Mouse (Mus musculus): ENCODE measurements at regions not wholly inside any gene's neighbourhood (a gene's known extent, or its start where the extent isn't known, plus 50 kb on each side); places are given as distances from the start of the nearest gene placed in this dataset.

DNA sequence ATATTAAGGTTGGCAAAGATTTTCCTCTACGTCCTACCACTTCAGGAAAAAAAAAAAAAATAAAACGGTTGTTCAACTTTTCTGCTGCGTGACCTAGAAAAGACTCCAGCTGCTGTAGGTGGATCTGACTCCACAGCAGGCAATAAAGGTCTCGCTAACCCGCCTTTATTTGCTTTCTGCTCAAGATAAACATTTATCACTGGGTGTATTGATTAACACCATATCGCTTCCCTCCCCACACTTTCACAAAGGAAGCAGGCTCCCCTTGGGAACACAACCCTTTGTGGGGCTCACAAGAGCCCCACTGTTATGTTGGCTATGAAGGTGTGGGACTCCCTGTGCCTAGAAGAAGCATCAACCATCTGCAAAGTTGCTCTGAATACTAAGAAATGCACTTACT, 85.1 kb downstream of the Foxa2 start:
- 28% methylated on average over 6 of the region's 6 CpGs for WGBS
- H3K9ac ChIP-seq: no peak overlapping the region
- peak; percentile 85 for ATAC-seq
- H3K27ac ChIP-seq: no peak overlapping the region
- H3K36me3 ChIP-seq: no peaks in the 10 kb centered on the region
- no peak overlapping the region for H3K4me2 ChIP-seq (replicated peaks)
- H3K4me1 ChIP-seq (replicated peaks): no peaks in the 10 kb centered on the region
- no peak overlapping the region for H3K4me3 ChIP-seq (replicated peaks)
- H3K9me3 ChIP-seq: no peaks in the 10 kb centered on the region
- H3K27me3 ChIP-seq (replicated peaks): peaks cover 3% of the 10 kb centered on the region; the same call in 1 of the 2 replicates

DNA sequence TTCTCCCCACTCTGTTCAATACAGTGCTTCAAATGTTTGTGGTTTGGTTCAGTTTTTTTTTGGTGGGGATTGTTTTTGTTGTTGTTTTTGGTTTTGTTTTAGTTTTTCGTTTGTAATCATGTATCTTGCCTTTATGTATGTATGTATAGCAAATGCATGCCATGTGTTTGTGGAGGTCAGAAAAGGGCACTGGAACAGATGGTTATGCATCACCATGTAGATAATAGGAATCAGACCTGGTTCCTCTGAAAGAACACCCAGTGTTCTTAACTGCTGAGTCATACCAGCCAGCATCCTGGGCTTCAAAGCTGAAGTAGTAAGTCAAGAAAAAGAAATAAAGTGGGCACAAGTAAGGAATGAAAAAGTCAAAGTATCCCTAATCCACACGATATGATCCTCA, 92.6 kb downstream of the Foxa2 start:
- WGBS: 65% methylated on average over 2 of the region's 2 CpGs
- no peaks in the 10 kb centered on the region for H3K4me1 ChIP-seq (replicated peaks)

DNA sequence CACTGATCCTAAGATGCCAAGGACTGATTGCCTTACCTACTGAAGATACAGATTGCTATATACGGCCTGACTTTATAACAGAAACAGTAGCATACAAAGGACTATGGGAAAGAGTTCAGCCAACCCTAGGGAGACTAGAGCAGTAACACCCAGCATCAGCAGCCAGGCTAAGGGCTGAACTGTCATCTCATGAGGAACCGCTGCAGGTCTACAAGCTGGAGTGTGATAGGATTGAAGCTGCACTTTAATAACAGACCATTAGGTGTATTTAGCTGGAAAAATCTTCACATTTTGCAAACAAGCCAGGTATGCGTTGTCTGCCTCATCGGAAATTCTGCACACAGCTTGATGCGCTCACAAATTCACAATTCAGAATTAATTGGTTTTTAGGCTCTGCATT, 95.5 kb downstream of the Foxa2 start:
- Histone ChIP-seq H3K9me3 (no peaks in the 10 kb centered on the region), H3K27me3 (replicated peaks) (no peaks in the 10 kb centered on the region), H3K9ac (no peak overlapping the region), H3K4me1 (replicated peaks) (no peaks in the 10 kb centered on the region), H3K4me2 (replicated peaks) (no peak overlapping the region), H3K27ac (no peak overlapping the region), H3K36me3 (no peaks in the 10 kb centered on the region), H3K4me3 (replicated peaks) (no peak overlapping the region)
- 89% methylated on average over 5 of the region's 5 CpGs for WGBS
- no peak for ATAC-seq

More for the DNA sequence above, 92.6 kb downstream of the Foxa2 start:
- no peak for ATAC-seq
- Histone ChIP-seq H3K27me3 (replicated peaks) (no peaks in the 10 kb centered on the region), H3K36me3 (no peaks in the 10 kb centered on the region), H3K4me3 (replicated peaks) (no peak overlapping the region), H3K9me3 (no peaks in the 10 kb centered on the region), H3K4me2 (replicated peaks) (no peak overlapping the region), H3K27ac (no peak overlapping the region), H3K9ac (no peak overlapping the region)

DNA sequence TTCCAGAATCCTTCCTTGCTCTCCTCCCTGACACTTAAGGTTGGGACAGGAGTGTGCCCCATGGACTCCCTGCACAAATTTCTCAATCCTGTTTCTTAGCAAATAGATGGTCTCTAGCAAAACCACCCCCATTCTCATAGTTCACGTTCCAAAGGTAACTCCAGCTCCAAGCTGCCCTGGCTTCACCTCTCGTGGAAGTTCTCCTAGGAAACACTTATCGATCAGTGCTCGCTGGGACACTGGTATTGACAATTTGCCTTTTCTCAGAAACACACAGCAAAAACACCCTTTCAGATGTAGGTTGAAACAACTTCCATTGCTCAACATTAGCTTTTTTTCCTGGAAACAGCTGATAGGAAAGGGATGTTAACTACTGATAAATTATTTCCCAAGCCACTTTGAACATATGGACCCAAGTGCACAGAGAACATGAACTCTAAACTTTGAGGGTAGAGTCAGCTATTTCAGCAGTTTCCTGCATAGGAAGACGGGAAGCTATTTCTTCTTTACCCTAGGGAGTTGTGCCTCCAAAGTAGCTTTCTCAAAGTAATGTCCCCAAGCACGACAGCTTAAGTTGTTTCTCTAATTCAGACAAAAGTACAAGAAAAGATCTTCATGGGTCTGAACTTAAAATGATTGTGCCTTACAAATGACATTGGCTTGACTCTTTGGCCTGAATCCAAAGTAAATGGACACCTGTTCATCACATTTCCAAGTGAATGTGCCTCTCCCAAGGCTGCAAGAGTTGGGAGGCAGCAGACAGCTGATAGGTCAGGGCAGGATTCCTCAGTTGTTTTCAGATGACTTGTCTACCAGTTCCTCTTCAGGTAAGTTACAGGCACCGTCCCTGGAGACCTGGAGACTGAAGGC, 102.4 kb downstream of the Foxa2 start:
- no peak overlapping the region for H3K9ac ChIP-seq
- no peaks in the 10 kb centered on the region for H3K9me3 ChIP-seq
- no peaks in the 10 kb centered on the region for H3K4me1 ChIP-seq (replicated peaks)
- no peaks in the 10 kb centered on the region for H3K36me3 ChIP-seq
- no peaks in the 10 kb centered on the region for H3K27me3 ChIP-seq (replicated peaks)
- no peak overlapping the region for H3K4me3 ChIP-seq (replicated peaks)
- ATAC-seq: no peak
- WGBS: 83% methylated on average over 7 of the region's 7 CpGs
- no peak overlapping the region for H3K4me2 ChIP-seq (replicated peaks)
- H3K27ac ChIP-seq: no peak overlapping the region

DNA sequence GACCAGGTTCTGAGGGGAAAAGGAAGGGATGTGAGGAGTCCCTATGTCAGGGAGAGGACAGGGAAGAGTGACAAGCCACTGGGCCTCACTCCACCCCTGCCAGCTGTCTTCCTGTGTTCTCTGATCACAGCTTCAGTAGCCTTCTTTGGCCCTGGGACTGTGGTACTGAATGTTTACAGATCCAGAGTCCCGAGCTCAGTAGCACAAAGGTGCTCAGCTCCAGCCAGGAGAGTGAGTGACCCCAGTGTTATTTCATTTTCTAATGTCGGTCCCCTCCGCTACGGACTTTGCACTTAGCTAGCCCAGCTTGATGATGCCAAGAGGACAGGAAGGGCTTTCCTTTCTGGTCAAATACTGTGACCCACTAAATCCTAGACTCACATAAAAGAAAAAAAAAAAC, 104.2 kb downstream of the Foxa2 start:
- ATAC-seq: peak; percentile 47; the same call in 1 of the 2 replicates
- 54% methylated on average over 4 of the region's 4 CpGs for WGBS
- Histone ChIP-seq H3K4me3 (replicated peaks) (no peak overlapping the region), H3K27ac (no peak overlapping the region), H3K36me3 (no peaks in the 10 kb centered on the region), H3K9me3 (no peaks in the 10 kb centered on the region), H3K4me2 (replicated peaks) (no peak overlapping the region), H3K9ac (no peak overlapping the region), H3K4me1 (replicated peaks) (no peaks in the 10 kb centered on the region), H3K27me3 (replicated peaks) (no peaks in the 10 kb centered on the region)

DNA sequence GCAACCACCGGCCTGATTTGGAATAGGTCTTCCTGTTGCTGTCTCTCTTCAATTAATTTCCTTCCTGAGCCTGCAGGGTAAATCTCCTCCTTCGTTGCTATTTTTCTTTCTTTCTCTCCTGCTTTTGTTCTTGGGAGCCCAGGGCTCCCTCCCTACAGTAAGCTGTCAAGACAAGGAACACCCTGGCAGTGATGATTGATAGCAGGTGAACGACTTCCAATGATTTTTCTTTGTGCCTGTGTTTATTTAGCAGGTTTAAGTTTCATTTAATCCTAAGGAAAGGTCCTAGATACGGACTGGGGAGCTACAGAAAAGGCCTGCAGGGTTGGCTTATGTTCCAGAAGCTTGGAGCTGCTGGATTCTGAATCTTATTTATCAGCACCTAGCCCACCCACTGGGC, 105.5 kb downstream of the Foxa2 start:
- H3K36me3 ChIP-seq: no peaks in the 10 kb centered on the region
- no peak for ATAC-seq
- no peak overlapping the region for H3K4me2 ChIP-seq (replicated peaks)
- no peak overlapping the region for H3K4me3 ChIP-seq (replicated peaks)
- H3K27ac ChIP-seq: no peak overlapping the region
- H3K9me3 ChIP-seq: no peaks in the 10 kb centered on the region
- H3K4me1 ChIP-seq (replicated peaks): no peaks in the 10 kb centered on the region
- no peak overlapping the region for H3K9ac ChIP-seq
- no peaks in the 10 kb centered on the region for H3K27me3 ChIP-seq (replicated peaks)
- WGBS: 23% methylated on average over 4 of the region's 4 CpGs

DNA sequence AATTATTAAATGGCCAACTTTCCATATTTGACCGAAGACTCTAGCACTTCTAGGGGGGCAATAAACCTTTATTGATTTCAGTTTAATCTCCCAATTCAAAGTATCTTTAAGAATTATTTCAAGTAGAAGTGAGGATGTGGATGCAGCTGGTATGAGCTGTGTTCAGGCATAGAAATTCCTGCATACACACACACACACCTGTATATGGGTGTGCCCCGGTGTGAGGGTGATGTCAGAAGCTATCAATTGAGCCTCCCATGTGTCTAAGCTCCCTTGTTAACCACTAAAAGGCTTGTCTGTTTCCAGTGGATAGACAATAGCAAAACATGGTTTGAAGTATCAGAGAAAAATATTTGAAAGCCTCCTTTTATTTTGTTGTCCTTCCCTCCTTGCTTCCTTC, 114.3 kb downstream of the Foxa2 start:
- Histone ChIP-seq H3K9ac (no peak overlapping the region), H3K27me3 (replicated peaks) (no peaks in the 10 kb centered on the region), H3K4me3 (replicated peaks) (no peak overlapping the region), H3K27ac (no peak overlapping the region), H3K4me1 (replicated peaks) (no peaks in the 10 kb centered on the region), H3K9me3 (no peaks in the 10 kb centered on the region), H3K36me3 (no peaks in the 10 kb centered on the region), H3K4me2 (replicated peaks) (no peak overlapping the region)
- 61% methylated on average over 2 of the region's 2 CpGs for WGBS
- ATAC-seq: no peak

DNA sequence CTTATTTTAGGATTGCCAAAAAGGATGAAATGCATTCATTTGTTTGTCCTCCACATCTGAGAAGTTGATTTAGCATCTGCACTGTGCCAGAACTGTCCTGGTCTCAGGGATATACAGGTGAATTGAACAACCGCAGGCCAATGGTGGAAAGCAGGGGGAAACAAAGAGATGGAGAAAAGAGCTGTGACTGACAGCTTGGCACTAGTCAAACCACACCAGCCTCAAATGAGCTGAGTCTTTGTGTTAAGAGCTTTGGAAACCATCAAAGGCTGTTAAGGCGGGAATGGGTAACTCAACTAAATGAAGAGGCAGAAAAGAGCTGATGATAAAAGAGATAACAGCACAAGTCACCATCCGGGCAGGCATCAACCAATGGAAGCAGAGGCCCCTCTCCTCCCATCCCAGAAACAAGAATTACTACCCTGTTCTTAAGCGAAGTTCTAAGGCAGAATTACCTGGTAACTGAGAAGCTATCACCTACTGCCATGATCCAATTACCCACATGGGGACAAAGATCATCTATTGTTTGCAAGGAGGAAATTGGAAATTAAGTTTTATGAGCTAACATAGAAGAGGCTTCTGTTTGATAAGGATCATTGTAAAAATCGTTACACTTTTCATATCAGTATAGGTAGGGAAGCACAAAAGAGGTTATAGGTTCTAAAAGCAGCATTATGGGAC, 117.6 kb downstream of the Foxa2 start:
- no peaks in the 10 kb centered on the region for H3K27me3 ChIP-seq (replicated peaks)
- no peak overlapping the region for H3K4me2 ChIP-seq (replicated peaks)
- ATAC-seq: peak; percentile 72
- no peak overlapping the region for H3K27ac ChIP-seq
- H3K4me3 ChIP-seq (replicated peaks): no peak overlapping the region
- 60% methylated on average over 5 of the region's 5 CpGs for WGBS
- H3K36me3 ChIP-seq: no peaks in the 10 kb centered on the region
- no peaks in the 10 kb centered on the region for H3K9me3 ChIP-seq
- no peaks in the 10 kb centered on the region for H3K4me1 ChIP-seq (replicated peaks)
- no peak overlapping the region for H3K9ac ChIP-seq

DNA sequence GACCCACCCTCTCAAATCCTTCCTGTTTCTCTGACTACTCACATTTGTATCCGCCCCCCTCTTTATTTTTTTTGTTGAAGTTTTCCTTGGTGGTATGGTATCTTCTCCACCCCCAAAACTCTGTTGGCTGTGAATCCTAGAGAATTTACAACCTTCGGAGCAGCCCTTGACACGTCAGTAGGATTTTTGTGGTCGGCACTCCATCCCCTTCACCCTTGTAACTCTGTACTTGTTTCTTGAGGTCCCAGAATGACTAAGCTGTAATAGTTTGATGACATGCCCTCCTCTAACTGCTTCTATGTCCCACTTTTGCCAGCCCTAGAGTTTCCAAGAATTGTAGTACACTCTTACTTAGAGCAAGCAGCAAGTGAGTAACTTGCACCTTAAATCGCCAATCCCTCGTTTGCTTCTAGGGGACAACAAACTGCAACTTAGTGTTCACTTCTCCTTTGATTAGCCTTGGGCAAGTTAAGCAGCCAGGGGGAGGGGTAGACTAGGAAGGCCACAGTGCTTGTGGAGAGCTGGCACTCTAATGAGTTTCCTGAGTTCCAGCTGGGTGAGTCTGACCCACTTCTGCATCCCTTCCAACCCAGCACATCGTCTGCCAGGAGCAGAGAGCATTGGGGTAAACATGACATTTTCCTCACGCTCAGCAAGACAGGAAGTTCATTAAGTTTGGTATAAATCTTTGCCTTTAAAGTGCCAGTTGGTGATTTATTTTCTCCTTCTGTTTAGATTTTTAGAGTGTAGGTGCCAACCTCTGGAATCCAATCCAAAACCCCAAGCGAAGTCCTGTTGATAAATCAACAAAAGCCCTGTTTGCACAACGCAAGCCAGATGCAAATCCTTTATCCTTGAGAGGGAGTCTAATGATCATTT, 118.7 kb downstream of the Foxa2 start:
- Histone ChIP-seq H3K9ac (no peak overlapping the region), H3K27ac (no peak overlapping the region), H3K36me3 (no peaks in the 10 kb centered on the region), H3K4me3 (replicated peaks) (no peak overlapping the region), H3K9me3 (no peaks in the 10 kb centered on the region), H3K27me3 (replicated peaks) (no peaks in the 10 kb centered on the region), H3K4me2 (replicated peaks) (no peak overlapping the region), H3K4me1 (replicated peaks) (no peaks in the 10 kb centered on the region)
- WGBS: 39% methylated on average over 10 of the region's 10 CpGs
- ATAC-seq: no peak

DNA sequence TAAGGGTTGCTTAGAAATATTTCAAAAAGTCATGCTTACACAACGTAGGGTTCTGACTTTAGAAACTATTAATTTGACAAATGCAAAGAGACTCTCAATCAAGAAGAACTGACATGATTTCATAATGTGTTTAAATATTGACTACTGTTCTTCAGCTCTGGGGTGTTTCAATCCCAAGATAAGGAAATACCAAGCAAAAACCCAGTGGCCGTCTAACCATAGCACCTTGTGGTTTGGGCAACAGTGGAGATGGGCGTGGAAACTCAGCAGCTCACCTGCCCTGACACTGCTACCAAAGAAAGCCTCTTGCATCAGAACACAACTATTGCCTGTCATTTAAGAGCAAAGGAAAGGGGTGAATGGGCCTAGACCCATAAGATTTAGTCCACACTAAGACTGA, 119.9 kb downstream of the Foxa2 start:
- ATAC-seq: no peak
- H3K9me3 ChIP-seq: no peaks in the 10 kb centered on the region
- H3K4me3 ChIP-seq (replicated peaks): no peak overlapping the region
- H3K27ac ChIP-seq: no peak overlapping the region
- H3K27me3 ChIP-seq (replicated peaks): no peaks in the 10 kb centered on the region
- no peak overlapping the region for H3K4me2 ChIP-seq (replicated peaks)
- no peak overlapping the region for H3K9ac ChIP-seq
- 72% methylated on average over 3 of the region's 3 CpGs for WGBS
- no peaks in the 10 kb centered on the region for H3K4me1 ChIP-seq (replicated peaks)
- H3K36me3 ChIP-seq: no peaks in the 10 kb centered on the region

DNA sequence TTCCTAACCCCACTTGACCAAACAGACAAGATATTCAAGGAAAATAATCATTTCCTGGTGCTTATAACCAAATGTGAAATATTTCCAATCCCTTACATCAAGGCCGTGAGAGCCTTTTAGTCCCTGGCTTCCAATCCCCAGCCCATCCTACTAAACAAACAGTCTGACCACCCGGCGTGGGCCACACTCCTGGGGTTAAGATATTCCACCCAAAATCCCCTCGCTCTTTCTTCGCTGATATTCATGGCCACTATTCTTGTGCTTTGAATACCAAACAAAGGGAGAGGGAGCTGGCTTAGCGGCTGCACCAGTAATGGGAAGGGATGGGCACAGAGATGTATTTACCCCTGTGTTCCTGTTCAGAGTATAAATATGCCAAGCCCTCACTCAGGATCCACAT, 139.4 kb downstream of the Foxa2 start:
- H3K4me2 ChIP-seq (replicated peaks): no peak overlapping the region
- no peak overlapping the region for H3K4me3 ChIP-seq (replicated peaks)
- ATAC-seq: no peak
- WGBS: 67% methylated on average over 6 of the region's 6 CpGs
- H3K9ac ChIP-seq: no peak overlapping the region
- no peaks in the 10 kb centered on the region for H3K9me3 ChIP-seq
- H3K4me1 ChIP-seq (replicated peaks): no peaks in the 10 kb centered on the region
- no peaks in the 10 kb centered on the region for H3K27me3 ChIP-seq (replicated peaks)
- H3K27ac ChIP-seq: no peak overlapping the region
- H3K36me3 ChIP-seq: no peaks in the 10 kb centered on the region
